Mouse (Mus musculus): ENCODE results near the gene Lsp1. TPM values are rescaled to one million over a fixed set of nuclear protein-coding genes. Genes with fewer than 3 reads are reported as not detected.
A peak's percentile ranks its signal among the peaks of the same experiment; 100 is the strongest.

Gene Lsp1
- polyA plus RNA-seq, 1 experiment from 2014 or later, result 22.8 TPM

DNA sequence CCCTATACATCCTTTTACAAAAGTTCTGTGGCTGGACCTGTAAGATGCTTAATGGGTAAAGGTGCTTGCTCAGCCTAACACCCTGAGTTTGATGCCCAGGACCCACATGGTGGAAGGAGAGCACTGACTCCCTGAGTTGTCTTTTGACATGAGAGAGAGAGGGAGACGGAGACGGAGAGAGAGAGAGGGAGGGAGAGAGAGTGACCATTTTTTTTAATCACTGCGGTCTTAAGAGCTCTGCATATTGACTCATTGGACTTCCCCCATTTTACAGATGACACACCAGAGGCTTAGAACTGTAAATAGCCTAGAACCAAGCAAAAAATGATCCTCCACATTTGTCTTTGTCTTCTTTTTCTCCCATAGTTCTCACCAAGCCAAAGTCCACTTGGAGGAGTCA is 27.4 kb downstream of the Lsp1 start:
- 86% methylated on average over 3 of the region's 3 CpGs for WGBS
- Histone ChIP-seq H3K27me3 (ENCODE audit: control insufficient read depth, insufficient read depth, low read length) (no peaks in the 10 kb centered on the region), H3K9ac (ENCODE audit: low read length) (peak overlapping the region; percentile 53; the same call in 1 of the 2 replicates), H3K9me3 (ENCODE audit: control insufficient read depth, low read length) (no peaks in the 10 kb centered on the region), H3K4me2 (ENCODE audit: low read depth, severe bottlenecking) (no peak overlapping the region), H3K4me1 (ENCODE audit: control insufficient read depth, insufficient read depth, low read length) (peaks cover 43% of the 10 kb centered on the region), H3K36me3 (ENCODE audit: control insufficient read depth, insufficient read depth, low read length) (no peaks in the 10 kb centered on the region), H3K4me3 (ENCODE audit: low read depth, low read length) (no peak overlapping the region), H3K27ac (replicated peaks; ENCODE audit: low read depth, low read length) (peak overlapping the region; percentile 93)
- ATAC-seq (ENCODE audit: insufficient number of reproducible peaks, low FRiP score, low TSS enrichment, low read depth) (no peak), DNase-seq (ENCODE audit: low spot score) (no peak)

DNA sequence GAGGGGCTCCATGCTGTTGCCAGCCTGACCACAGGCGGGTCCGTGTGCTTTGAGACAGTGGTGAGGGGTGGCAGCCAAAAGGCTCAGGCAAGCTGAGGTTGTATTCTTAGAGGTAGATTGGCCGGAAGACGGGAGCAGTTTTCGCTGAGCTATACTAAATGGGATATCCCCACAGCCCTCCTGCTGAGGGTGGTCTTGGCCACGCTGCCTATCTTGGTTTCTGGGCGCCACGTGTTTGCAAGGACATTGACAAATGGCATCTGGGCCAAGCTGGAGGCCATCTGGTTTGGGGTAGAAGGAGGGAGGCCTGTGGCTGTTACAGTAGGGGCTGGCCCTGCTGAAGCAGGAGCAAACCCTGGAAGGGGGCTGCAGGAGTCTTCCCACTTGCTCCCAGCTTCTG is 32.9 kb downstream of the Lsp1 start:
- Histone ChIP-seq H3K4me2 (ENCODE audit: low read depth, severe bottlenecking) (no peak overlapping the region), H3K36me3 (ENCODE audit: control insufficient read depth, insufficient read depth, low read length) (no peaks in the 10 kb centered on the region), H3K27ac (replicated peaks; ENCODE audit: low read depth, low read length) (peak overlapping the region; percentile 6; the same call in 1 of the 2 replicates), H3K4me1 (ENCODE audit: control insufficient read depth, insufficient read depth, low read length) (peaks cover 11% of the 10 kb centered on the region), H3K9me3 (ENCODE audit: control insufficient read depth, low read length) (no peaks in the 10 kb centered on the region), H3K4me3 (ENCODE audit: low read depth, low read length) (no peak overlapping the region), H3K27me3 (ENCODE audit: control insufficient read depth, insufficient read depth, low read length) (no peaks in the 10 kb centered on the region), H3K9ac (ENCODE audit: low read length) (no peak overlapping the region; the same call in 1 of the 2 replicates)
- ATAC-seq (ENCODE audit: insufficient number of reproducible peaks, low FRiP score, low TSS enrichment, low read depth) (0 out of 2 replicates have a peak, but pooled peaks have one; percentile 44), DNase-seq (ENCODE audit: low spot score) (peak; percentile 52)
- WGBS, result 39% methylated on average over 8 of the region's 8 CpGs

GRCm38 (mm10) chr7:142496158-142496557 is 35.5 kb downstream of the Lsp1 start:
- WGBS, result 76% methylated on average over 3 of the region's 3 CpGs
- DNase-seq (ENCODE audit: low spot score), result no peak
- peaks cover 11% of the 10 kb centered on the region for H3K4me1 ChIP-seq (ENCODE audit: control insufficient read depth, insufficient read depth, low read length)

DNA sequence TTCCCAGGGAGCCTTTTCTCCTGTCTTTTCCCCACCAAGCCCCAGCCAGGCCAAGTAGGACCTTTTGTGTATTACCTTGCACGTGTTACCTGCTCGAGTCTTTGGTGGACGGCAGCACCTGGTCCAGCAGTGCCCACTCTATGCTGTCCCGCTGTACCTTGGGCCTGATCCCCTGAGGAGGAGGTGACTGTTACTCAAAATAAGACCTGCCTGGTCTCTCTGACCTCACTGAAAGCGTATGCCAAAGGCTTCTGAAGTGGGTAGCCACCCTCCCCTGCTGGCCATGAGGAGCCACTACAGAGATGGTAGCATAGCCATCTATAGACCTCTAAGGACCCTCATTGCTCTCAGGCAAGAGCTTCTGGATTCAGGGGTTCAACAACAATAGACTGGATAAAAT is 36.2 kb downstream of the Lsp1 start:
- peaks cover 11% of the 10 kb centered on the region for H3K4me1 ChIP-seq (ENCODE audit: control insufficient read depth, insufficient read depth, low read length)
- no peak for DNase-seq (ENCODE audit: low spot score)
- no peak overlapping the region for H3K9ac ChIP-seq (ENCODE audit: low read length)
- no peak overlapping the region for H3K4me2 ChIP-seq (ENCODE audit: low read depth, severe bottlenecking)
- no peak overlapping the region for H3K27ac ChIP-seq (replicated peaks; ENCODE audit: low read depth, low read length)
- ATAC-seq (ENCODE audit: insufficient number of reproducible peaks, low FRiP score, low TSS enrichment, low read depth), result no peak
- WGBS, result 82% methylated on average over 5 of the region's 5 CpGs
- no peak overlapping the region for H3K4me3 ChIP-seq (ENCODE audit: low read depth, low read length)
- H3K27me3 ChIP-seq (ENCODE audit: control insufficient read depth, insufficient read depth, low read length), result no peaks in the 10 kb centered on the region
- H3K36me3 ChIP-seq (ENCODE audit: control insufficient read depth, insufficient read depth, low read length), result no peaks in the 10 kb centered on the region
- no peaks in the 10 kb centered on the region for H3K9me3 ChIP-seq (ENCODE audit: control insufficient read depth, low read length)

More at GRCm38 (mm10) chr7:142496158-142496557, 35.5 kb downstream of the Lsp1 start:
- no peak overlapping the region for H3K9ac ChIP-seq (ENCODE audit: low read length)
- no peak overlapping the region for H3K27ac ChIP-seq (replicated peaks; ENCODE audit: low read depth, low read length)
- no peaks in the 10 kb centered on the region for H3K36me3 ChIP-seq (ENCODE audit: control insufficient read depth, insufficient read depth, low read length)
- no peak overlapping the region for H3K4me2 ChIP-seq (ENCODE audit: low read depth, severe bottlenecking)
- no peaks in the 10 kb centered on the region for H3K27me3 ChIP-seq (ENCODE audit: control insufficient read depth, insufficient read depth, low read length)
- no peak overlapping the region for H3K4me3 ChIP-seq (ENCODE audit: low read depth, low read length)
- no peak for ATAC-seq (ENCODE audit: insufficient number of reproducible peaks, low FRiP score, low TSS enrichment, low read depth)
- no peaks in the 10 kb centered on the region for H3K9me3 ChIP-seq (ENCODE audit: control insufficient read depth, low read length)

DNA sequence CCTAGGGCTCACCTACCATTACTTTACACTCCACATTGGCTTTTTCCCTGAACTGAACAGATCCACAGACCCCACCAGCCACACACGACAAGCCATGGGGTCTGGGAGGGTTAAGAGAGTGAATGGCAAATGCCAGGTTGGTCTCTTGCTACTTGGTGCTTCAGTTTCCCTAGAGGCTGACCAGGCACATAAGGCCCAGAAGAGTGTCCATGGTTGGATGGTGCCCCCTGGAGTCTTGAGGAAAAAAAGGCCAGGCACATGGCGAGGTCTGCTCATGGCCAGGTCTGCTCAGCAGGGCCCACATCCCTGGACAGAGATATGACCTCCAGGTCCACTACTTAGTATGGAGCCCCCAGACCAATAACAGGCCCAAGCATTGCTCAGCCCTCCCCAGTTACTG is 37.2 kb downstream of the Lsp1 start:
- H3K4me3 ChIP-seq (ENCODE audit: low read depth, low read length), result no peak overlapping the region
- no peaks in the 10 kb centered on the region for H3K9me3 ChIP-seq (ENCODE audit: control insufficient read depth, low read length)
- H3K27ac ChIP-seq (replicated peaks; ENCODE audit: low read depth, low read length), result no peak overlapping the region
- DNase-seq (ENCODE audit: low spot score) (no peak), ATAC-seq (ENCODE audit: insufficient number of reproducible peaks, low FRiP score, low TSS enrichment, low read depth) (no peak)
- no peak overlapping the region for H3K9ac ChIP-seq (ENCODE audit: low read length)
- H3K4me2 ChIP-seq (ENCODE audit: low read depth, severe bottlenecking), result no peak overlapping the region
- no peaks in the 10 kb centered on the region for H3K27me3 ChIP-seq (ENCODE audit: control insufficient read depth, insufficient read depth, low read length)
- no peaks in the 10 kb centered on the region for H3K36me3 ChIP-seq (ENCODE audit: control insufficient read depth, insufficient read depth, low read length)
- 96% methylated on average over 2 of the region's 2 CpGs for WGBS
- H3K4me1 ChIP-seq (ENCODE audit: control insufficient read depth, insufficient read depth, low read length), result peaks cover 11% of the 10 kb centered on the region

DNA sequence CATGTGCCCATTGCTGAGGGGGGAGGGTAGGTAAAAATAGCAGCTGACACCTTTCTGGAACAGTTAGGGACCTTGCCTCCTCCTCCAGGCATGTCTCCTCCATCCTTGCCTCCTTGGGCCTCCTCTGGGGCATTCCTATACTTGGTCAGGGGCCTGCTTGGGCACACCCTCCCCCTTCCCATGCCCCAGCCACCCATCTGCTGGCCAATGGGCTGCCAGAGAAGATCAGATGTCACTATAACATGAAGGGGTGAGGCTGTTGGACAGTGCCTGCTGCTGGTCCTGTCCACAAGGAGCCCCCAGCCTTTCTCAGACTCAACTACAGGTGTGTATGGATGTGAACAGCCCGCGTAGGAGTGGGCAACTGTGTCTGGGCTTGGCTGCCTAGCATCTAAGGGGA is 38.0 kb downstream of the Lsp1 start, which contains the start of gene Tnnt3:
Gene Tnnt3 (plus strand): TSS at position 262 of the 400 bp plus-strand sequence.
- Histone ChIP-seq H3K27me3 (ENCODE audit: control insufficient read depth, insufficient read depth, low read length) (no peaks in the 10 kb centered on the region), H3K9ac (ENCODE audit: low read length) (no peak within 1 kb of the TSS), H3K4me2 (ENCODE audit: low read depth, severe bottlenecking) (no peak within 1 kb of the TSS), H3K27ac (replicated peaks; ENCODE audit: low read depth, low read length) (0 out of 2 replicates have a peak within 1 kb of the TSS, but pooled peaks have one; percentile 8), H3K4me3 (ENCODE audit: low read depth, low read length) (no peak within 1 kb of the TSS), H3K9me3 (ENCODE audit: control insufficient read depth, low read length) (no peaks in the 10 kb centered on the region), H3K4me1 (ENCODE audit: control insufficient read depth, insufficient read depth, low read length) (peaks cover 6% of the 10 kb centered on the region), H3K36me3 (ENCODE audit: control insufficient read depth, insufficient read depth, low read length) (no peaks in the 10 kb centered on the region)
- ATAC-seq (ENCODE audit: insufficient number of reproducible peaks, low FRiP score, low TSS enrichment, low read depth) (no peak), DNase-seq (ENCODE audit: low spot score) (no peak)
- WGBS, result 80% methylated on average over 2 of the region's 2 CpGs

GRCm38 (mm10) chr7:142499010-142499721 is 38.6 kb downstream of the Lsp1 start:
- 70% methylated on average over 5 of the region's 5 CpGs for WGBS

DNA sequence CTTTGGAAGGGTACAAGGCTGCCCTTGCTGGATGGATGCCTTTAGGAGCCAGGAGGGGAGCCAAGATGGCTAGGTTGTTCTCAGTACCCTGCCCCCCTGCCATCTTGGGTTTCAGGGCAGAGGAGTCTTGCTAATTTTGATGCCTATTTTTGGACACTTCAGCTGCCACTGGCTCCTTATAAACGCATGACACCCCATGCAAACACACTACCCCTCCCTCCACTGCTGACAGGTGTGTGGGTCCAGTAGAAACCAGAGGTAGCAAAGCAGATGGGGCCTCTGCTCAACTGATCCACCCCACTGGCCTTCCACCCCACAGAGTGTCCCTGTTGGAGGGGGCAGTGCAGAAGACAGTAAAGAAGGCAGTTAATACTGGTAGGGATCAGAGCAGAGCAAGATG is 39.4 kb downstream of the Lsp1 start:
- no peaks in the 10 kb centered on the region for H3K9me3 ChIP-seq (ENCODE audit: control insufficient read depth, low read length)
- ATAC-seq (ENCODE audit: insufficient number of reproducible peaks, low FRiP score, low TSS enrichment, low read depth), result no peak
- H3K4me1 ChIP-seq (ENCODE audit: control insufficient read depth, insufficient read depth, low read length), result peaks cover under 1% of the 10 kb centered on the region; the same call in 1 of the 2 replicates
- DNase-seq (ENCODE audit: low spot score), result no peak
- no peak overlapping the region for H3K4me3 ChIP-seq (ENCODE audit: low read depth, low read length)
- no peak overlapping the region for H3K9ac ChIP-seq (ENCODE audit: low read length)
- 90% methylated on average over 1 of the region's 1 CpGs for WGBS
- no peaks in the 10 kb centered on the region for H3K27me3 ChIP-seq (ENCODE audit: control insufficient read depth, insufficient read depth, low read length)
- H3K4me2 ChIP-seq (ENCODE audit: low read depth, severe bottlenecking), result no peak overlapping the region
- no peaks in the 10 kb centered on the region for H3K36me3 ChIP-seq (ENCODE audit: control insufficient read depth, insufficient read depth, low read length)
- H3K27ac ChIP-seq (replicated peaks; ENCODE audit: low read depth, low read length), result no peak overlapping the region

More at GRCm38 (mm10) chr7:142499010-142499721, 38.6 kb downstream of the Lsp1 start:
- Histone ChIP-seq H3K4me1 (ENCODE audit: control insufficient read depth, insufficient read depth, low read length) (peaks cover under 1% of the 10 kb centered on the region; the same call in 1 of the 2 replicates), H3K9ac (ENCODE audit: low read length) (no peak overlapping the region), H3K4me2 (ENCODE audit: low read depth, severe bottlenecking) (no peak overlapping the region), H3K36me3 (ENCODE audit: control insufficient read depth, insufficient read depth, low read length) (no peaks in the 10 kb centered on the region), H3K4me3 (ENCODE audit: low read depth, low read length) (no peak overlapping the region), H3K27ac (replicated peaks; ENCODE audit: low read depth, low read length) (0 out of 2 replicates have a peak overlapping the region, but pooled peaks have one; percentile 8), H3K9me3 (ENCODE audit: control insufficient read depth, low read length) (no peaks in the 10 kb centered on the region), H3K27me3 (ENCODE audit: control insufficient read depth, insufficient read depth, low read length) (no peaks in the 10 kb centered on the region)
- no peak for DNase-seq (ENCODE audit: low spot score)
- no peak for ATAC-seq (ENCODE audit: insufficient number of reproducible peaks, low FRiP score, low TSS enrichment, low read depth)

Measured in limb, embryonic 11.5 days (tissue).